7 mouse cellular contexts compared by ENCODE assay signal in the genomic region with DNA sequence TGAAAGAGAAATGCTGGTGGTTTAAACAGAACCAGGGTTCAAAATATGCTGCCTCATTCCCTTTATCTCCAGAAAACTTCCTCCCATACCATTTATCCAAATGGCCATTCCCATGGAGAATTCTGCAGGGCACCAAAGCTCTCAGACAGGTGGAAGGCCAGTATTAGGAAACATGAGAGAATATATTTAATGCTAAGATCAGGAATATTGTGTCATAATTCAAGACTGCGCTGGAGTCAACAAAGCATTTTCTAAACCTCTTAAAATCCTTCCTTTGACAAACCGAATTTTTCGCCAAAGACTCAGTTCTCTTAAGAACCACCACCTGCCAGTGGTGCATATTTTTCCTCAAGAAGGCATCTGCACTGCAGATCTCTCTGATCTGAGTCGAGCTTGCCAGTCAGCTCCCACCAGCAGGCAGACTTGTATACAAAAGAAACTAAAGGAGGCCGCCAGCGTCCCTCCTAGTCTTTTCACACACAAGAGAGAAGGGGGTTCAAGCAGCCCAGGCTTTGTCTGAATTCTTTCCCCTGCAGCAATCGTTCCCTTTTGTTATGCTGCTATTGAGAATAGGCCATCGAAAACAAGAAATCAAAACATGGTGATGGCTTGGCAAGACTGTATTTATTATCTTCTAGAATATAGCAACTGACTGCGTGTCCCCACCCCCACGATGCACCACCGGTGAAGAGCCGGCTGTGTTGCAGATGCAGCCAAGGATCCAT. TPM values are rescaled to one million over a fixed set of nuclear protein-coding genes. Genes with fewer than 3 reads are reported as not detected.
DNase-seq lines count a peak whose midpoint lies in the region; ATAC-seq and TF ChIP-seq lines count a peak whose summit lies in the region.

No protein-coding gene starts in this region.

- WGBS in embryonic facial prominence, embryonic 11.5 days: 7% methylated on average over 12 of the region's 12 CpGs
- 6% methylated on average over 12 of the region's 12 CpGs for WGBS in stomach, embryonic 14.5 days

- no peaks in the 10 kb centered on the region for H3K4me1 ChIP-seq in ES-Bruce4 (ENCODE audit: control insufficient read depth, insufficient read depth, low read length)
- H3K4me1 ChIP-seq in embryonic facial prominence, embryonic 11.5 days (ENCODE audit: control insufficient read depth, insufficient read depth, low read length): no peaks in the 10 kb centered on the region
- peaks cover 8% of the 10 kb centered on the region; the same call in 1 of the 2 replicates for H3K4me1 ChIP-seq in stomach, embryonic 14.5 days (ENCODE audit: control insufficient read depth, insufficient read depth, low read length)

- H3K36me3 ChIP-seq in ES-Bruce4 (ENCODE audit: control insufficient read depth, insufficient read depth, low read length, poor library complexity, severe bottlenecking): 0 out of 2 replicates have a peak, but pooled peaks cover 3% of the 10 kb centered on the region
- no peaks in the 10 kb centered on the region; the same call in 1 of the 2 replicates for H3K36me3 ChIP-seq in embryonic facial prominence, embryonic 11.5 days (replicated peaks; ENCODE audit: control insufficient read depth, insufficient read depth, low read depth, low read length)
- H3K36me3 ChIP-seq in stomach, embryonic 14.5 days (ENCODE audit: control insufficient read depth, insufficient read depth, low read length): no peaks in the 10 kb centered on the region

- TF ChIP-seq EP300 in ES-Bruce4 (IDR thresholded peaks at IDR 0.05; ENCODE audit: insufficient read depth, low read depth, low read length): no peak

- intact Hi-C loops in heart, postnatal 36 days (cut with DNase I): loop anchor here (5.0 kb wide), 1 partner anchor 39 kb away; no protein-coding TSS in a partner anchor

- DNase-seq in adipocyte (ENCODE audit: low spot score): peak; percentile 55
- DNase-seq in embryonic facial prominence, embryonic 11.5 days (ENCODE audit: low spot score): peak; percentile 58
- DNase-seq in heart, postnatal 36 days: peak; percentile 29 to 41
- peak; percentile 52 to 57 for DNase-seq in layer of hippocampus, postnatal 36 days
- peak; percentile 54 for DNase-seq in mesoderm, embryonic 11.5 days (ENCODE audit: low read depth, low spot score)

- peak overlapping the region; percentile 76 for H3K27ac ChIP-seq in ES-Bruce4 (ENCODE audit: insufficient read depth, low read length)
- H3K27ac ChIP-seq in embryonic facial prominence, embryonic 11.5 days (replicated peaks; ENCODE audit: low read depth, low read length): peak overlapping the region; percentile 99
- H3K27ac ChIP-seq in stomach, embryonic 14.5 days (ENCODE audit: low read length): peak overlapping the region; percentile 97; the same call in 1 of the 2 replicates

- H3K27me3 ChIP-seq in ES-Bruce4 (ENCODE audit: control insufficient read depth, insufficient read depth, low read length, poor library complexity, severe bottlenecking): no peaks in the 10 kb centered on the region
- H3K27me3 ChIP-seq in embryonic facial prominence, embryonic 11.5 days (ENCODE audit: control insufficient read depth, insufficient read depth, low read length): no peaks in the 10 kb centered on the region
- H3K27me3 ChIP-seq in stomach, embryonic 14.5 days (ENCODE audit: control insufficient read depth, insufficient read depth, low read length): no peaks in the 10 kb centered on the region

- peak overlapping the region; percentile 89 for H3K9ac ChIP-seq in ES-Bruce4 (ENCODE audit: low read depth, poor library complexity, severe bottlenecking)
- peak overlapping the region; percentile 97 for H3K9ac ChIP-seq in embryonic facial prominence, embryonic 11.5 days (replicated peaks; ENCODE audit: low read length)
- H3K9ac ChIP-seq in stomach, embryonic 14.5 days (replicated peaks; ENCODE audit: low read depth, low read length): peak overlapping the region; percentile 86

- no peak for TF ChIP-seq CTCF in ES-Bruce4 (IDR thresholded peaks at IDR 0.05; ENCODE audit: low read depth, low read length)

- no peak for TF ChIP-seq POLR2A in ES-Bruce4 (IDR thresholded peaks at IDR 0.05; ENCODE audit: insufficient read depth, low read length)

- peak overlapping the region; percentile 66 for H3K4me2 ChIP-seq in embryonic facial prominence, embryonic 11.5 days (ENCODE audit: low read depth, low read length)
- H3K4me2 ChIP-seq in stomach, embryonic 14.5 days (replicated peaks; ENCODE audit: low read depth, low read length): peak overlapping the region; percentile 72

- no peaks in the 10 kb centered on the region for H3K9me3 ChIP-seq in ES-Bruce4 (replicated peaks; ENCODE audit: control insufficient read depth, insufficient read depth, low read length, poor library complexity, severe bottlenecking)
- no peaks in the 10 kb centered on the region for H3K9me3 ChIP-seq in embryonic facial prominence, embryonic 11.5 days (replicated peaks; ENCODE audit: control insufficient read depth, low read length)
- H3K9me3 ChIP-seq in stomach, embryonic 14.5 days (ENCODE audit: control insufficient read depth, low read depth, low read length): no peaks in the 10 kb centered on the region

- no peak for ATAC-seq in embryonic facial prominence, embryonic 11.5 days (replicated peaks; ENCODE audit: insufficient number of reproducible peaks, low FRiP score, low TSS enrichment, low read depth)
- ATAC-seq in stomach, embryonic 14.5 days (ENCODE audit: insufficient number of reproducible peaks, insufficient read depth, low FRiP score, low read depth): no peak

- peak overlapping the region; percentile 81 for H3K4me3 ChIP-seq in ES-Bruce4 (ENCODE audit: low read depth, low read length)
- peak overlapping the region; percentile 95 for H3K4me3 ChIP-seq in embryonic facial prominence, embryonic 11.5 days (ENCODE audit: low read depth, low read length)
- H3K4me3 ChIP-seq in stomach, embryonic 14.5 days (ENCODE audit: low read depth, low read length): peak overlapping the region; percentile 90

RNA-seq across cellular contexts. Expression of gene Rtn3, which starts 1.4 kb away (rescaled TPM):
- 162 and 178 TPM in 2 replicates for polyA plus RNA-seq in ES-Bruce4 (2011; ENCODE audit: insufficient read depth, insufficient read length, low read depth, missing spikeins)
- polyA plus RNA-seq in embryonic facial prominence, embryonic 11.5 days (2014; fragmentation: Nextera tagmentation; extraction: Ambion mirVana): 148 and 156 TPM in 2 replicates
- total RNA-seq in heart, postnatal 36 days (2021): 10 to 100 TPM; 75.7 to 76.9 TPM
- total RNA-seq in layer of hippocampus, postnatal 36 days (2021): 100 to 1,000 TPM; 737 to 795 TPM
- polyA plus RNA-seq in stomach, embryonic 14.5 days (2014; fragmentation: Nextera tagmentation; extraction: Ambion mirVana): 126 and 130 TPM in 2 replicates

RNA-seq across cellular contexts. Expression of gene Atl3, which starts 12.1 kb away (rescaled TPM):
- 51.3 and 53.5 TPM in 2 replicates for polyA plus RNA-seq in ES-Bruce4 (2011; ENCODE audit: insufficient read depth, insufficient read length, low read depth, missing spikeins)
- polyA plus RNA-seq in embryonic facial prominence, embryonic 11.5 days (2014; fragmentation: Nextera tagmentation; extraction: Ambion mirVana): 9.4 and 11.9 TPM in 2 replicates
- total RNA-seq in heart, postnatal 36 days (2021): 10 to 100 TPM; 17.2 to 20.1 TPM
- 10 to 100 TPM; 21.1 to 23.3 TPM for total RNA-seq in layer of hippocampus, postnatal 36 days (2021)
- 18.6 and 21.0 TPM in 2 replicates for polyA plus RNA-seq in stomach, embryonic 14.5 days (2014; fragmentation: Nextera tagmentation; extraction: Ambion mirVana)
